Mouse (Mus musculus): ENCODE results near the gene Arl15. TPM values are rescaled to one million over a fixed set of nuclear protein-coding genes. Genes with fewer than 3 reads are reported as not detected.

The Arl15 gene
- polyA plus RNA-seq, 1 experiment from 2014 or later, result 19.7 TPM

GRCm38 (mm10) chr13:114144052-114145046, 350.0 kb downstream of the Arl15 start:
- Histone ChIP-seq H3K27me3 (replicated peaks; ENCODE audit: control insufficient read depth, insufficient read depth, low read length) (no peaks in the 10 kb centered on the region), H3K4me2 (ENCODE audit: low read length) (no peak overlapping the region), H3K4me1 (replicated peaks; ENCODE audit: control insufficient read depth, insufficient read depth, low read length) (peaks cover 20% of the 10 kb centered on the region), H3K36me3 (ENCODE audit: control insufficient read depth, insufficient read depth) (no peaks in the 10 kb centered on the region), H3K27ac (ENCODE audit: low read length) (no peak overlapping the region), H3K4me3 (replicated peaks; ENCODE audit: low read length) (no peak overlapping the region), H3K9me3 (ENCODE audit: control insufficient read depth, low read length) (no peaks in the 10 kb centered on the region), H3K9ac (replicated peaks; ENCODE audit: low read depth, low read length) (no peak overlapping the region)
- 16% methylated on average over 15 of the region's 15 CpGs for WGBS
- ATAC-seq, result no peak

GRCm38 (mm10) chr13:114145249-114145648, 350.9 kb downstream of the Arl15 start:
- no peak overlapping the region for H3K4me2 ChIP-seq (ENCODE audit: low read length)
- no peak overlapping the region for H3K4me3 ChIP-seq (replicated peaks; ENCODE audit: low read length)
- no peak overlapping the region for H3K9ac ChIP-seq (replicated peaks; ENCODE audit: low read depth, low read length)
- no peak for ATAC-seq
- no peak overlapping the region for H3K27ac ChIP-seq (ENCODE audit: low read length)
- no peaks in the 10 kb centered on the region for H3K9me3 ChIP-seq (ENCODE audit: control insufficient read depth, low read length)
- no peaks in the 10 kb centered on the region for H3K36me3 ChIP-seq (ENCODE audit: control insufficient read depth, insufficient read depth)
- WGBS, result 93% methylated on average over 8 of the region's 8 CpGs
- H3K4me1 ChIP-seq (replicated peaks; ENCODE audit: control insufficient read depth, insufficient read depth, low read length), result peaks cover 16% of the 10 kb centered on the region
- H3K27me3 ChIP-seq (replicated peaks; ENCODE audit: control insufficient read depth, insufficient read depth, low read length), result no peaks in the 10 kb centered on the region

GRCm38 (mm10) chr13:114150856-114151697, 356.8 kb downstream of the Arl15 start:
- Histone ChIP-seq H3K9ac (replicated peaks; ENCODE audit: low read depth, low read length) (no peak overlapping the region), H3K4me2 (ENCODE audit: low read length) (no peak overlapping the region), H3K27me3 (replicated peaks; ENCODE audit: control insufficient read depth, insufficient read depth, low read length) (no peaks in the 10 kb centered on the region), H3K9me3 (ENCODE audit: control insufficient read depth, low read length) (no peaks in the 10 kb centered on the region), H3K4me3 (replicated peaks; ENCODE audit: low read length) (no peak overlapping the region), H3K36me3 (ENCODE audit: control insufficient read depth, insufficient read depth) (no peaks in the 10 kb centered on the region), H3K4me1 (replicated peaks; ENCODE audit: control insufficient read depth, insufficient read depth, low read length) (no peaks in the 10 kb centered on the region), H3K27ac (ENCODE audit: low read length) (no peak overlapping the region)
- WGBS, result 95% methylated on average over 16 of the region's 16 CpGs
- ATAC-seq, result no peak

GRCm38 (mm10) chr13:114151698-114152069, 357.4 kb downstream of the Arl15 start:
- Histone ChIP-seq H3K36me3 (ENCODE audit: control insufficient read depth, insufficient read depth) (no peaks in the 10 kb centered on the region), H3K4me3 (replicated peaks; ENCODE audit: low read length) (no peak overlapping the region), H3K9ac (replicated peaks; ENCODE audit: low read depth, low read length) (no peak overlapping the region), H3K27me3 (replicated peaks; ENCODE audit: control insufficient read depth, insufficient read depth, low read length) (no peaks in the 10 kb centered on the region), H3K4me2 (ENCODE audit: low read length) (no peak overlapping the region), H3K9me3 (ENCODE audit: control insufficient read depth, low read length) (no peaks in the 10 kb centered on the region), H3K27ac (ENCODE audit: low read length) (no peak overlapping the region), H3K4me1 (replicated peaks; ENCODE audit: control insufficient read depth, insufficient read depth, low read length) (peaks cover 2% of the 10 kb centered on the region; the same call in 1 of the 2 replicates)
- 85% methylated on average over 10 of the region's 10 CpGs for WGBS
- no peak for ATAC-seq

- Histone ChIP-seq H3K4me2 (ENCODE audit: low read length) (no peak overlapping the region), H3K27ac (ENCODE audit: low read length) (no peak overlapping the region), H3K9ac (replicated peaks; ENCODE audit: low read depth, low read length) (no peak overlapping the region), H3K27me3 (replicated peaks; ENCODE audit: control insufficient read depth, insufficient read depth, low read length) (no peaks in the 10 kb centered on the region), H3K9me3 (ENCODE audit: control insufficient read depth, low read length) (no peaks in the 10 kb centered on the region), H3K36me3 (ENCODE audit: control insufficient read depth, insufficient read depth) (no peaks in the 10 kb centered on the region), H3K4me3 (replicated peaks; ENCODE audit: low read length) (no peak overlapping the region), H3K4me1 (replicated peaks; ENCODE audit: control insufficient read depth, insufficient read depth, low read length) (peaks cover 3% of the 10 kb centered on the region; the same call in 1 of the 2 replicates)
- ATAC-seq, result peak; percentile 66
- 41% methylated on average over 12 of the region's 12 CpGs for WGBS
Observed at GRCm38 (mm10) chr13:114156689-114157088, 362.4 kb downstream of the Arl15 start.

- no peaks in the 10 kb centered on the region for H3K27me3 ChIP-seq (replicated peaks; ENCODE audit: control insufficient read depth, insufficient read depth, low read length)
- no peak overlapping the region for H3K4me2 ChIP-seq (ENCODE audit: low read length)
- H3K9me3 ChIP-seq (ENCODE audit: control insufficient read depth, low read length), result no peaks in the 10 kb centered on the region
- no peak overlapping the region for H3K27ac ChIP-seq (ENCODE audit: low read length)
- H3K4me3 ChIP-seq (replicated peaks; ENCODE audit: low read length), result no peak overlapping the region
- 79% methylated on average over 9 of the region's 9 CpGs for WGBS
- ATAC-seq, result 0 out of 2 replicates have a peak, but pooled peaks have one; percentile 6
- no peaks in the 10 kb centered on the region for H3K36me3 ChIP-seq (ENCODE audit: control insufficient read depth, insufficient read depth)
- peaks cover 3% of the 10 kb centered on the region; the same call in 1 of the 2 replicates for H3K4me1 ChIP-seq (replicated peaks; ENCODE audit: control insufficient read depth, insufficient read depth, low read length)
- H3K9ac ChIP-seq (replicated peaks; ENCODE audit: low read depth, low read length), result no peak overlapping the region
Observed at GRCm38 (mm10) chr13:114158111-114158730, 363.9 kb downstream of the Arl15 start.

- Histone ChIP-seq H3K4me1 (replicated peaks; ENCODE audit: control insufficient read depth, insufficient read depth, low read length) (peaks cover 3% of the 10 kb centered on the region; the same call in 1 of the 2 replicates), H3K9me3 (ENCODE audit: control insufficient read depth, low read length) (no peaks in the 10 kb centered on the region), H3K36me3 (ENCODE audit: control insufficient read depth, insufficient read depth) (no peaks in the 10 kb centered on the region), H3K9ac (replicated peaks; ENCODE audit: low read depth, low read length) (no peak overlapping the region), H3K4me2 (ENCODE audit: low read length) (no peak overlapping the region), H3K27ac (ENCODE audit: low read length) (no peak overlapping the region), H3K27me3 (replicated peaks; ENCODE audit: control insufficient read depth, insufficient read depth, low read length) (no peaks in the 10 kb centered on the region), H3K4me3 (replicated peaks; ENCODE audit: low read length) (no peak overlapping the region)
- ATAC-seq, result no peak
- 73% methylated on average over 13 of the region's 13 CpGs for WGBS
Observed at GRCm38 (mm10) chr13:114159634-114160391, 365.5 kb downstream of the Arl15 start.

GRCm38 (mm10) chr13:114162753-114163152, 368.4 kb downstream of the Arl15 start:
- Histone ChIP-seq H3K27ac (ENCODE audit: low read length) (no peak overlapping the region), H3K9me3 (ENCODE audit: control insufficient read depth, low read length) (no peaks in the 10 kb centered on the region), H3K4me2 (ENCODE audit: low read length) (no peak overlapping the region), H3K36me3 (ENCODE audit: control insufficient read depth, insufficient read depth) (no peaks in the 10 kb centered on the region), H3K9ac (replicated peaks; ENCODE audit: low read depth, low read length) (no peak overlapping the region), H3K4me3 (replicated peaks; ENCODE audit: low read length) (no peak overlapping the region), H3K27me3 (replicated peaks; ENCODE audit: control insufficient read depth, insufficient read depth, low read length) (no peaks in the 10 kb centered on the region), H3K4me1 (replicated peaks; ENCODE audit: control insufficient read depth, insufficient read depth, low read length) (no peaks in the 10 kb centered on the region)
- WGBS, result 90% methylated on average over 4 of the region's 4 CpGs
- no peak for ATAC-seq
